Mouse (Mus musculus): ENCODE results near the gene Rhox7b. TPM values are rescaled to one million over a fixed set of nuclear protein-coding genes. Genes with fewer than 3 reads are reported as not detected.
"Not testable (repeated sequence)": the region's sequence is repeated elsewhere in the genome, so short reads cannot be mapped to it uniquely, and the experiment has no call there.

Rhox7b gene
- not detected in 2 replicates for polyA plus RNA-seq (2015; fragmentation: Nextera tagmentation; extraction: Ambion mirVana)

DNA sequence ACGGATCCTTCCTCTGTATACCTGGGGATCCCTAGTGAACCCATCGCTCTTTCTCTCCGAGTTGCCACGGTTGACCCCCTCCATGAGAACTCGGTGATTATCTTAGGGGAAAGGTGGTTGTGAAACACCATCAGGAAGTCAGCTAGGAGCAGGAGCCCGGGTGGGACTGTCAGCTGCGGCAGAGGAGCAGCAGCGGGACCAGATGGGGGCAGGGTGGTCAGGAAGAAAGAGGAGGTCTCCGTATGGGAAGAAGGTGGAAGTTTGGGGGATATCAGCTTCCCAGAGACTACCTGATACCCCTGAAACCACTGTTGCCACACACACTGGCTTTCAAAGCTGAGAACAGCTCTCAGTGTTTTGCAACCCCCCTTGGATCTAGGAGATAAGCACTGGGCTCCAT is at the start of gene Rhox7b:
Gene Rhox7b, minus strand, starts transcription at position 101 of the 400 bp plus-strand sequence.
- not testable (repeated sequence) for H3K36me3 ChIP-seq (replicated peaks); H3K27ac ChIP-seq (replicated peaks); H3K9ac ChIP-seq; H3K4me2 ChIP-seq; H3K9me3 ChIP-seq (replicated peaks); ATAC-seq (ENCODE audit: insufficient read depth); H3K4me3 ChIP-seq (replicated peaks); H3K4me1 ChIP-seq (replicated peaks); H3K27me3 ChIP-seq
- 54% methylated on average over 9 of the region's 9 CpGs for WGBS (ENCODE audit: insufficient replicate concordance)

DNA sequence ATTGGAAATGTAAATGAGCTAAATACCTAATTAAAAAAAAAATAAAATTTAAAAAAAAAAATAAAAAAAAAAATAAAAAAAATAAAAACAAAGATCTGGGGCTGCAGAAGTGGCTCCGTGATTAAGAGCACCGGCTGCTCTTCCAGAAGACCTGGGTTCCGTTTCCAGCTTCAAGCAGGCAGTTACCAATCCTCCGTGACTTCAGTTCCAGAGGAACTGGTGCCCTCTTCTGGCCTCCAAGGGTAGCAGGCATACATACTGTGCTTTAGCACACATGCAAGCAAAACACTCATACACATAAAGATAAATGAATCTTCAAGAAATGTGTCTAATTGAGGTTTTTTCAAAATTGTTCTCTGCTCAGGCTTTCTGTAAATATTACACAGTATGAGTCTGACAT is 19.3 kb upstream of the Rhox7b start:
- 45% methylated on average over 4 of the region's 4 CpGs for WGBS (ENCODE audit: insufficient replicate concordance)
- H3K9me3 ChIP-seq (replicated peaks) = no peaks in the 10 kb centered on the region
- no peaks in the 10 kb centered on the region for H3K36me3 ChIP-seq (replicated peaks)
- H3K27me3 ChIP-seq = no peaks in the 10 kb centered on the region
- no peak overlapping the region for H3K9ac ChIP-seq
- no peak overlapping the region for H3K4me3 ChIP-seq (replicated peaks)
- H3K27ac ChIP-seq (replicated peaks) = no peak overlapping the region
- no peaks in the 10 kb centered on the region for H3K4me1 ChIP-seq (replicated peaks)
- no peak for ATAC-seq (ENCODE audit: insufficient read depth)
- H3K4me2 ChIP-seq = no peak overlapping the region

DNA sequence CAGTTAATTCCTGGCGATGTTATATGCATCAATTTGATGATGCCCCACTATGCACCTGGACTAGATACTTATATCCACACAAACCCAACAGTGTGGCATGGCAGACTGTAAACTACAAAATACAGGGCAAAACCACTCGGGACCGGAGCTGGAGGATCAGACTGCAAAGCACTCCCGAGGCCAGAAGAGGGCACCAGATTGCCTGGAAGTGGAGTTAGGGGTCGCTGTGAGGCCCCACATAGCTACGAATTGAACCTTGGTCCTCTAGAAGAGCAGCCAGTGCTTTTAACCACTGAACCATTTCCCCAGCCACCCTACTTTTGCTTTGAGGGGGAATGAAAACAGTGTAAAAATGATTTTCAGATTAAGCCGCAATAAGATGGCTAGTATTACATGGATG is 11.5 kb upstream of the Rhox7b start:
- H3K4me2 ChIP-seq = no peak overlapping the region
- no peak overlapping the region for H3K4me3 ChIP-seq (replicated peaks)
- H3K9ac ChIP-seq = no peak overlapping the region
- H3K27ac ChIP-seq (replicated peaks) = no peak overlapping the region
- H3K36me3 ChIP-seq (replicated peaks) = no peaks in the 10 kb centered on the region
- 40% methylated on average over 7 of the region's 7 CpGs for WGBS (ENCODE audit: insufficient replicate concordance)
- ATAC-seq (ENCODE audit: insufficient read depth) = no peak
- H3K9me3 ChIP-seq (replicated peaks) = no peaks in the 10 kb centered on the region
- no peaks in the 10 kb centered on the region for H3K4me1 ChIP-seq (replicated peaks)
- no peaks in the 10 kb centered on the region for H3K27me3 ChIP-seq

DNA sequence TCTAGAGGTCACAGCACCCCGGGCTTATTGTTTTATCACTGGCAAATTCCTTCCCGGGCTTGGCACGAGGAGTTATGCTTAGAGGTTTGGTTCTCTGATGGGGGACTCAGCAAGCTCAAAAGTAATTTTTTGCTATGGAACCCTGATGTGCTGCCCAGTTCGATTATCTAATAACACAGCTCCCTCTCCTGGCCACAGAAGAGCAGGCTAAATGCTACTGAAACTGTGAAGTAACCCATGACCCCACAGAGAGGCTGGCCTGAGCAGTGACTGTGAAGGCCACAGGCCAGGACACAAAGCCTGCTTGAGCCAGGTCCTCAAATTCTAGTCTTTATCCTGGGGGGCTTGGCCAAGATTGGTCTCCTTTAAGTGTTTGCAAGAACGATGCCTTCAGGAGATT is 6.7 kb upstream of the Rhox7b start:
- H3K9me3 ChIP-seq (replicated peaks) = no peaks in the 10 kb centered on the region
- H3K4me3 ChIP-seq (replicated peaks) = no peak overlapping the region
- no peak overlapping the region for H3K4me2 ChIP-seq
- no peaks in the 10 kb centered on the region for H3K4me1 ChIP-seq (replicated peaks)
- no peak overlapping the region for H3K27ac ChIP-seq (replicated peaks)
- no peak for ATAC-seq (ENCODE audit: insufficient read depth)
- H3K27me3 ChIP-seq = no peaks in the 10 kb centered on the region
- no peak overlapping the region for H3K9ac ChIP-seq
- WGBS (ENCODE audit: insufficient replicate concordance) = 64% methylated on average over 5 of the region's 5 CpGs
- H3K36me3 ChIP-seq (replicated peaks) = no peaks in the 10 kb centered on the region

DNA sequence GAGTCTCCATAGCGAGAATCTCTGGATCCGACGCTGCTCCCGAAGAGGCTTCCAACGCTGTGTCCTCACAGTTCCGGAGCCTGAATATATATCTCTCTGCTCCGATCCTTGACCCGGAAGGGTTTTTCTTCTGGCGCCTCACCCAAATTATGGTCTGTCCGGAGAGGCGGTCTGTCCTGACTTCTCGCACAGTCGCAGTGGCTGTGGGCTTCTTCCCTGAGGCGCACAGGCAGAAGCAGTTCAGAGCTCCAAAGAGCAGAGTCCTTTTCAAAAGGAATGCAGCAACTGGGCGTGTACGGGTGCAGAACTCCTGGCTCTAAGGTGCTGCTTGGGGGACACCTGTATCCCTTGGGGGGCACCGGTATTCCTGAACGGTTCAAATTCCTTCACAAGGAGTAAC is 4.6 kb upstream of the Rhox7b start, which contains the start of gene Rhox9:
Gene Rhox9, minus strand, starts transcription at position 101 of the 400 bp plus-strand sequence.
- ATAC-seq (ENCODE audit: insufficient read depth); H3K4me2 ChIP-seq; H3K27ac ChIP-seq (replicated peaks); H3K27me3 ChIP-seq; H3K4me3 ChIP-seq (replicated peaks); H3K36me3 ChIP-seq (replicated peaks); H3K9me3 ChIP-seq (replicated peaks); H3K4me1 ChIP-seq (replicated peaks); H3K9ac ChIP-seq: not testable (repeated sequence)
- 76% methylated on average over 11 of the region's 18 CpGs for WGBS (ENCODE audit: insufficient replicate concordance)

DNA sequence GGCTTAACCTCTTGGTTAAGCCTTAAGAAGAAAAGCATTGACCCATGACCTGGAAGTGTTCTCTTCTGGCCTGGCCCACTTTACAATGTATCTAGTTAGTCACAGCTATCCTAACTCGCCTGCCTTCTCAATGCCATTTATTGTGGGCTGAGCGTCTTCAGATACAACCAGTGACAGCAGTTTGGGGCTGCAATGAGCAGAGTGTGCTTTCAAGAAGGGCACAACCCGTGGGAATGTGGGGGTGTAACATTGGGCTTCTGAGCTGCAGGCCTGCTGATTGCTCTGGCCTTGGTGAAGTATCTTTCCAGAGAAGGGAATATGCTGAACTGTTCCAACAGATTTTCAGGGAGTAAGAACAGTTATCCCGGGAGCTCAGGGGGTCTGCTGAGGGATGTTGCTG is 18.2 kb downstream of the Rhox7b start, which contains the start of gene Rhox8:
Gene Rhox8, minus strand, starts transcription at position 101 of the 400 bp plus-strand sequence.
- Histone ChIP-seq H3K4me3 (replicated peaks) (no peak within 1 kb of the TSS), H3K36me3 (replicated peaks) (no peaks in the 10 kb centered on the region), H3K9me3 (replicated peaks) (no peaks in the 10 kb centered on the region), H3K27me3 (no peaks in the 10 kb centered on the region), H3K4me2 (no peak within 1 kb of the TSS), H3K27ac (replicated peaks) (no peak within 1 kb of the TSS), H3K4me1 (replicated peaks) (no peaks in the 10 kb centered on the region), H3K9ac (no peak within 1 kb of the TSS)
- 52% methylated on average over 4 of the region's 4 CpGs for WGBS (ENCODE audit: insufficient replicate concordance)
- ATAC-seq (ENCODE audit: insufficient read depth) = no peak

DNA sequence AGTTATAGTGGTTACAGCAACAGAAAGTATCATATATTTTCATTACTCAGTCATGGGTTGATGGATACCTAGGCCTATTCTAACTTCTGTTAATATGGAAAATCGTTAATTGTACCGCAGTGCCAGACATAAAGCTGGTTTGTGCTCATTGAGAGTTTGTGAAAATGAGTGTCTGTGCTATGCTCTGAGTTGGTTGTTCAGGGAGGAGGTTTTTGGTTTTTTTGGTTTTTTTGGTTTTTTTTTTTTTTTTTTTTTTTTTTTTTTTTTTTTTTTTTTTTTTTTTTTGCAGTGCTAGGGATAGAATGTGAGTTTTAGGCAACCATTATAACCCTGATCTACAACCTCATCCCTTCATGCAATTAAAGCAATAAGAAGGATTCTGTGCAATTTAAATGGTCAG is 25.4 kb downstream of the Rhox7b start:
- WGBS (ENCODE audit: insufficient replicate concordance) = 78% methylated on average over 2 of the region's 2 CpGs
- H3K4me2 ChIP-seq = no peak overlapping the region
- no peaks in the 10 kb centered on the region for H3K36me3 ChIP-seq (replicated peaks)
- H3K27me3 ChIP-seq = no peaks in the 10 kb centered on the region
- no peaks in the 10 kb centered on the region for H3K4me1 ChIP-seq (replicated peaks)
- H3K27ac ChIP-seq (replicated peaks) = no peak overlapping the region
- H3K4me3 ChIP-seq (replicated peaks) = no peak overlapping the region
- no peak for ATAC-seq (ENCODE audit: insufficient read depth)
- no peaks in the 10 kb centered on the region for H3K9me3 ChIP-seq (replicated peaks)
- H3K9ac ChIP-seq = no peak overlapping the region

Other genes starting within 250 kb of the Rhox7b start
- gene Rhox4g, start 245.9 kb downstream of the Rhox7b start, polyA plus RNA-seq (2015; fragmentation: Nextera tagmentation; extraction: Ambion mirVana) = not detected in 2 replicates
- not detected in 2 replicates for gene Rhox3h, start 228.5 kb downstream of the Rhox7b start, polyA plus RNA-seq (2015; fragmentation: Nextera tagmentation; extraction: Ambion mirVana)
- gene Rhox2h, start 224.0 kb downstream of the Rhox7b start, polyA plus RNA-seq (2015; fragmentation: Nextera tagmentation; extraction: Ambion mirVana) = not detected in 2 replicates
- gene Rhox5, start 92.4 kb downstream of the Rhox7b start, polyA plus RNA-seq (2015; fragmentation: Nextera tagmentation; extraction: Ambion mirVana) = 1.3 TPM in 2 replicates
- not detected in 2 replicates for gene Rhox6, start 70.3 kb downstream of the Rhox7b start, polyA plus RNA-seq (2015; fragmentation: Nextera tagmentation; extraction: Ambion mirVana)
- gene Rhox7a, start 65.5 kb downstream of the Rhox7b start, polyA plus RNA-seq (2015; fragmentation: Nextera tagmentation; extraction: Ambion mirVana) = not detected in 2 replicates
- gene Rhox8, start 18.3 kb downstream of the Rhox7b start, polyA plus RNA-seq (2015; fragmentation: Nextera tagmentation; extraction: Ambion mirVana) = not detected in 2 replicates
- gene Rhox9, start 4.5 kb upstream of the Rhox7b start, polyA plus RNA-seq (2015; fragmentation: Nextera tagmentation; extraction: Ambion mirVana) = not detected in 2 replicates
- gene Btg1-ps1, start 121.6 kb upstream of the Rhox7b start, polyA plus RNA-seq (2015; fragmentation: Nextera tagmentation; extraction: Ambion mirVana) = not detected in 2 replicates
- not detected in 2 replicates for gene Btg1-ps2, start 145.9 kb upstream of the Rhox7b start, polyA plus RNA-seq (2015; fragmentation: Nextera tagmentation; extraction: Ambion mirVana)
- not detected in 2 replicates for gene Rhox10, start 169.2 kb upstream of the Rhox7b start, polyA plus RNA-seq (2015; fragmentation: Nextera tagmentation; extraction: Ambion mirVana)
- gene Rhox11, start 187.9 kb upstream of the Rhox7b start, polyA plus RNA-seq (2015; fragmentation: Nextera tagmentation; extraction: Ambion mirVana) = not detected in 2 replicates
- gene Rhox12, start 213.7 kb upstream of the Rhox7b start, polyA plus RNA-seq (2015; fragmentation: Nextera tagmentation; extraction: Ambion mirVana) = not detected in 2 replicates
- gene Rhox13, start 224.0 kb upstream of the Rhox7b start, polyA plus RNA-seq (2015; fragmentation: Nextera tagmentation; extraction: Ambion mirVana) = not detected in 2 replicates